Mouse (Mus musculus): ENCODE results near the gene Rab3gap2. TPM values are rescaled to one million over a fixed set of nuclear protein-coding genes. Genes with fewer than 3 reads are reported as not detected.
A peak's percentile ranks its signal among the peaks of the same experiment; 100 is the strongest.

Rab3gap2 gene
- polyA plus RNA-seq, 1 experiment from 2014 or later: 26.6 TPM

MicroRNAs within 50 kb of the gene (microRNA counts, 519-probe panel; counts per million panel counts)
- microRNA mmu-miR-194 (386 counts per million, percentile 18 among the panel's probes with 10 or more counts), microRNA mmu-miR-664 (1,856 counts per million, percentile 40 among the panel's probes with 10 or more counts)

Small RNA genes lying within 50 kb of the gene (microRNA-seq; reads per million reads assigned to microRNA genes)
- gene Mir194-1 (2.9 reads per million, percentile 13 among the genes with 10 or more reads in this experiment), gene Mir215 (5.7 reads per million, percentile 25 among the genes with 10 or more reads in this experiment), gene Mir664 (25.3 reads per million, percentile 39 among the genes with 10 or more reads in this experiment)

Other genes starting within 250 kb of the Rab3gap2 start
- 14.5 and 15.9 TPM in 2 replicates for gene Mark1, start 204.5 kb upstream of the Rab3gap2 start, polyA plus RNA-seq (2015; fragmentation: Nextera tagmentation; extraction: Ambion mirVana)
- 17.0 and 17.8 TPM in 2 replicates for gene Iars2, start 125.3 kb downstream of the Rab3gap2 start, polyA plus RNA-seq (2015; fragmentation: Nextera tagmentation; extraction: Ambion mirVana)
- gene Bpnt1, start 128.0 kb downstream of the Rab3gap2 start, polyA plus RNA-seq (2015; fragmentation: Nextera tagmentation; extraction: Ambion mirVana): 45.2 and 46.1 TPM in 2 replicates
- 128 and 143 TPM in 2 replicates for gene Eprs, start 158.9 kb downstream of the Rab3gap2 start, polyA plus RNA-seq (2015; fragmentation: Nextera tagmentation; extraction: Ambion mirVana)